Mouse (Mus musculus) cerebellum, adult 2 months (tissue): ENCODE results near the gene Hnrnpa0.

ENCODE experiments used
- CTCF ChIP-seq: fragments of 200-500 bp; IDR thresholded peaks from 2 replicates; pipeline ENCODE4 v1.5.1; 2011; ENCODE audit warnings: low read depth, mild to moderate bottlenecking, control low read depth, low read length, moderate library complexity, borderline replicate concordance; ENCODE audit not compliant: insufficient read depth
- POLR2A ChIP-seq: fragments of 200-500 bp; IDR thresholded peaks from 2 replicates; pipeline ENCODE4 v1.6.1; 2011; ENCODE audit warnings: low read length, control low read depth, borderline replicate concordance; ENCODE audit not compliant: insufficient read depth

GRCm38 (mm10) chr13:58156031-58156430 lies 27.7 kb upstream of the Hnrnpa0 start:
- no peak for TF ChIP-seq CTCF
- TF ChIP-seq POLR2A: no peak
